Mouse (Mus musculus): ENCODE measurements around the gene Atp5j2.

The Atp5j2 gene

GRCm38 (mm10) chr5:145201321-145201991, 9.6 kb upstream of the Atp5j2 start, which contains the start of gene Zkscan14:
TSS of gene Zkscan14 (minus strand) at chr5:145201868.
- DNase-seq (ENCODE audit: low spot score in 2 of 2), result peak; percentile 71 to 74

- no peak for DNase-seq (ENCODE audit: low spot score in 2 of 2)
Measured at GRCm38 (mm10) chr5:145200387-145200786, 8.5 kb upstream of the Atp5j2 start.

- peak; percentile 91 for DNase-seq (ENCODE audit: low spot score in 2 of 2)
Measured at GRCm38 (mm10) chr5:145190875-145191798, 725 bp downstream of the Atp5j2 start.

- DNase-seq (ENCODE audit: low spot score in 2 of 2), result no peak
Measured at GRCm38 (mm10) chr5:145190373-145190772, 1.5 kb downstream of the Atp5j2 start.

GRCm38 (mm10) chr5:145189416-145189815, 2.4 kb downstream of the Atp5j2 start:
- DNase-seq (ENCODE audit: low spot score in 2 of 2), result no peak

GRCm38 (mm10) chr5:145185244-145185643, 6.6 kb downstream of the Atp5j2 start:
- DNase-seq (ENCODE audit: low spot score in 2 of 2), result no peak

GRCm38 (mm10) chr5:145178461-145178980, 13.3 kb downstream of the Atp5j2 start:
- DNase-seq (ENCODE audit: low spot score in 2 of 2), result peak in 1 of 2 experiments; percentile 32

- DNase-seq (ENCODE audit: low spot score in 2 of 2), result no peak
Measured at GRCm38 (mm10) chr5:145167306-145167661, 24.6 kb downstream of the Atp5j2 start.

- DNase-seq (ENCODE audit: low spot score in 2 of 2), result peak; percentile 97 to 99
Measured at GRCm38 (mm10) chr5:145166536-145167305, 25.1 kb downstream of the Atp5j2 start, which contains the start of the genes Ptcd1 and Cpsf4. TSS of gene Ptcd1 (minus strand) at chr5:145167108. TSS of gene Cpsf4 (plus strand) at chr5:145167213.

- no peak for DNase-seq (ENCODE audit: low spot score in 2 of 2)
Measured at GRCm38 (mm10) chr5:145165184-145165583, 26.7 kb downstream of the Atp5j2 start.

GRCm38 (mm10) chr5:145164710-145165109, 27.2 kb downstream of the Atp5j2 start:
- DNase-seq (ENCODE audit: low spot score in 2 of 2), result no peak

GRCm38 (mm10) chr5:145161361-145161760, 30.5 kb downstream of the Atp5j2 start:
- no peak for DNase-seq (ENCODE audit: low spot score in 2 of 2)

- no peak for DNase-seq (ENCODE audit: low spot score in 2 of 2)
Measured at GRCm38 (mm10) chr5:145152690-145153089, 39.2 kb downstream of the Atp5j2 start.

GRCm38 (mm10) chr5:145149294-145149693, 42.6 kb downstream of the Atp5j2 start:
- no peak for DNase-seq (ENCODE audit: low spot score in 2 of 2)

- DNase-seq (ENCODE audit: low spot score in 2 of 2), result no peak
Measured at GRCm38 (mm10) chr5:145147748-145148147, 44.1 kb downstream of the Atp5j2 start.

- no peak for DNase-seq (ENCODE audit: low spot score in 2 of 2)
Measured at GRCm38 (mm10) chr5:145140611-145141010, 51.3 kb downstream of the Atp5j2 start.

- DNase-seq (ENCODE audit: low spot score in 2 of 2), result peak; percentile 90 to 96
Measured at GRCm38 (mm10) chr5:145139571-145140519, 52.0 kb downstream of the Atp5j2 start, which contains the start of the genes Pdap1 and Bud31. TSS of gene Pdap1 (minus strand) at chr5:145140238. TSS of gene Bud31 (plus strand) at chr5:145140362.

GRCm38 (mm10) chr5:145138836-145139235, 53.0 kb downstream of the Atp5j2 start:
- DNase-seq (ENCODE audit: low spot score in 2 of 2), result no peak

Data from heart, adult 9 months (tissue).